Mouse (Mus musculus) CD8-positive naive resting alpha-beta T cell, adult 2 months (primary cell): ENCODE data around the gene Tenm3.
A peak's percentile ranks its signal among the peaks of the same experiment; 100 is the strongest.

ENCODE experiments used
- DNase-seq, 2 experiments: peaks; one replicate each; pipeline ENCODE4 v3.0.0; 2022; ENCODE audit warnings: low read depth in 2 of 2, low spot score in 2 of 2

Gene Tenm3

GRCm38 (mm10) chr8:48293797-48294196 is 550.0 kb downstream of the Tenm3 start:
- no peak for DNase-seq

GRCm38 (mm10) chr8:48285432-48285831 is 558.3 kb downstream of the Tenm3 start:
- DNase-seq: no peak

- no peak for DNase-seq
These were observed 561.9 kb downstream of the Tenm3 start for GRCm38 (mm10) chr8:48281855-48282254.

- no peak for DNase-seq
These were observed 564.4 kb downstream of the Tenm3 start for GRCm38 (mm10) chr8:48279360-48279759.

GRCm38 (mm10) chr8:48277986-48278635 is 565.6 kb downstream of the Tenm3 start:
- DNase-seq: no peak

GRCm38 (mm10) chr8:48275066-48275465 is 568.7 kb downstream of the Tenm3 start:
- no peak for DNase-seq

- DNase-seq: no peak
These were observed 569.2 kb downstream of the Tenm3 start for GRCm38 (mm10) chr8:48274566-48274965.

- no peak for DNase-seq
These were observed 575.1 kb downstream of the Tenm3 start for GRCm38 (mm10) chr8:48268638-48269037.

- DNase-seq: no peak
These were observed 583.5 kb downstream of the Tenm3 start for GRCm38 (mm10) chr8:48260265-48260664.

- no peak for DNase-seq
These were observed 583.9 kb downstream of the Tenm3 start for GRCm38 (mm10) chr8:48259832-48260231.

GRCm38 (mm10) chr8:48243876-48244275 is 599.9 kb downstream of the Tenm3 start:
- DNase-seq: no peak

- no peak for DNase-seq
These were observed 602.7 kb downstream of the Tenm3 start for GRCm38 (mm10) chr8:48240917-48241531.

GRCm38 (mm10) chr8:48236968-48237367 is 606.8 kb downstream of the Tenm3 start:
- no peak for DNase-seq

- DNase-seq: no peak
These were observed 610.8 kb downstream of the Tenm3 start for GRCm38 (mm10) chr8:48232927-48233326.

GRCm38 (mm10) chr8:48231882-48232281 is 611.9 kb downstream of the Tenm3 start:
- no peak for DNase-seq

GRCm38 (mm10) chr8:48231389-48231788 is 612.4 kb downstream of the Tenm3 start:
- DNase-seq: no peak

- no peak for DNase-seq
These were observed 615.1 kb downstream of the Tenm3 start for GRCm38 (mm10) chr8:48228676-48229075.

GRCm38 (mm10) chr8:48224753-48225152 is 619.0 kb downstream of the Tenm3 start:
- no peak for DNase-seq

- peak; percentile 35 for DNase-seq
These were observed 621.4 kb downstream of the Tenm3 start for GRCm38 (mm10) chr8:48222429-48222769.

- no peak for DNase-seq
These were observed 621.9 kb downstream of the Tenm3 start for GRCm38 (mm10) chr8:48221724-48222428.

GRCm38 (mm10) chr8:48221304-48221703 is 622.4 kb downstream of the Tenm3 start:
- DNase-seq: no peak

GRCm38 (mm10) chr8:48220529-48221181 is 623.1 kb downstream of the Tenm3 start:
- DNase-seq: no peak
